Mouse (Mus musculus): ENCODE data around the gene Nat8f3.
"Not testable (repeated sequence)": the region's sequence is repeated elsewhere in the genome, so short reads cannot be mapped to it uniquely, and the experiment has no call there.

Nat8f3 gene

DNA sequence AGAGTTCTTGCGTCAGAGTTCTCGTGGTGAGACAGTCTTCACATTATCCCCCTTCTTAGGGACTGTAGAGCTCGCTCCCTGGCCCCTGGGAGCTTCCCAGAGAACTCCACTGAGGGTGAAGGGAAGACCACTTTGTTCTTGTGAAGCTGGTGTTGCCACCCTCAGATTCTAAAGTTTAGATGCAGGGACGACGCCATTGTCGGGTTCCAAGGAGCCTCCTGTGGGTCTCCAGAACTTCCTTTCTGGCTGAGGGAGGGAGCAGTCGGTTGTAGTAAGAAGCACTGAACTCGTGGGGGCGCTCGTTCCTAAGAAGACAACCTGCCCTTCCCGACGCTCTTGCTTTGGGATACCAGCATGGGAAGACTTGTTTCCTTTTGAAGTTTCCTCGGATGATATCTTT, at the start of gene Nat8f3:
TSS of gene Nat8f3 (minus strand) at position 223 of the 400 bp plus-strand sequence.
- peak; percentile 0 for DNase-seq (ENCODE audit: low read depth, low spot score)

DNA sequence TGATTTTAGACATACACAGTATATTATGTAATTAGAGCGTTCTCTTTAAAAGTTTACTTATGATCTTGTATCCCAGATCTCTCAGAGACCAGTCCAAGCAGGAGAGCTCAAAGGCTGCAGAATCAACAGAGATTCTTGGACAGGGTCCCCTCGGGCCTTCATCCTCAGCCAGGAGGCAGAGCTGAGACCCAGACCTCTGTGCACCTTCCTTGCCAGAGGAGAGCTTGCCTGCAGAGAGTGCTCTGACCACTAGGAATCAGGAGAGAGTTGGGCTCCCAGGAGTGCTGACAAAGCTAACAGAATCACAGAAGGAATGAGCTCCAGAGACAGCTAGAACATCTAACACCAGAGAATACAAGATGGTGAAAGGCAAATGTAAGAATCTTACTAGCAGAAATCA, 47.8 kb upstream of the Nat8f3 start:
- no peak for DNase-seq (ENCODE audit: low read depth, low spot score)

DNA sequence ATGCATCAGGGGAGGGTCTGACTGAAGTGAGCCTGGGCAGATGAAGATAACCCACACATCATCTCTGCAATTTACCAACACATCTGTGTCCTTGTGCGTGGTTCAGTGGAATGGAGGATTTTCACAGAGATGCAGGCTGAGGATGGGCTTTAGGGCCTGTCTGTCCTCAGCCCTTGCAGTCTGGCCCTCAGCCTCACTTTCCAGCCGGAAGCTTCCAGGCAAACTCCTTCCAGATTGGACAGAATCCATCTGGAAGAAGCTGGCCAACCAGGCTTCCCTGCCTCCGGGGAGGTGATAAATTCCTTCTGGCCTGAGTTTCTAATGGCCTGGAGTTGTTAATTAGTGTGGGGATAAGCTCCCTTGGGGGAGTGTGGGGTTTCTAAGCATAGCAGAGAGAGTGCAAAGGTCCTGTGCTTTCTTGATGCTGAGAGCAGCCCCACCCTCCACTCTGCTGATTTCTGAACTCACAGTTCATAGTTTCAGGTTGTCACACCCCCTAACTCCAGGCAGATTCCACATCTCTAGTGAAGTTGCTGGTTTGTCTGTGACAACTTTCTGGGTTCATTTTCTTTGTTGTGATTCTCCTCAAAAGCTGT, 45.5 kb upstream of the Nat8f3 start:
- DNase-seq (ENCODE audit: low read depth, low spot score), result not testable (repeated sequence)

DNA sequence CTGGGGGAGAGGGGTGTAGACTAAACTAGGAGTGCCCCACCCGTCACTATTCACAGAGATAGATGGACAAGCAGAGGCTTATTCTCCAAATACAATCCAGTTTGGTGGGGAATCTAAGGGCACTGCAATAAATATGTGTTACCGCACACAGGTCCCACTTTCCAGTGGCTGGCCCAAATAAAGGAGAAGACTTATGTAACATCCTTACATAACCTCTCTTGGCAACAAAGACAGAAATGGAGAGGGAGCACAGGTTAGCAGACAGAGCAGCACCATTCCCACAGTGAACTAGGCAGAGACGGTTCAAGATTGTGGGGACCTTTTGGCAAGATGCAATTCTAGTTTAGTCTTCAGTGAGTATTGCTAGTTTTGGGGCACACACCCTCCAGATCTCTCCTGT, 45.0 kb upstream of the Nat8f3 start:
- DNase-seq (ENCODE audit: low read depth, low spot score), result not testable (repeated sequence)

DNA sequence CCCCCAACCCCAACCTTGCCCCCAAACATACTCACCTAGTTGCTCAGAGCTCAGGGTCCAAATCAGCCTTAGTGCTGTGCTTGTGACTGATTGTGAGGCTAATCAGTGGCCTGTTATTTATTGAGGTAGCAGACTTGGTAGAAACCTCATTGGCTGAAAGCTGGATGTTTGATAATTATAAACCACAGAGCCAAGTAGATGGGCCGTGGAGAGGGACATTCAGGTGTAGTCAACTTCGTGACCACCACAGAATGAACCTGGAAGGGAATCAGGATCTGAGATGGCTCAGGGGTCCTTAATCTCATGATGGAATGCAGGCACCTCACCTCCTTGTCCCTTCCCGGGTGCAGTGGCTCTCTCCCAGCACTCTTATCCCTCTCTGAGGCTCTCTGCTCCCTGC, 44.2 kb upstream of the Nat8f3 start:
- not testable (repeated sequence) for DNase-seq (ENCODE audit: low read depth, low spot score)

DNA sequence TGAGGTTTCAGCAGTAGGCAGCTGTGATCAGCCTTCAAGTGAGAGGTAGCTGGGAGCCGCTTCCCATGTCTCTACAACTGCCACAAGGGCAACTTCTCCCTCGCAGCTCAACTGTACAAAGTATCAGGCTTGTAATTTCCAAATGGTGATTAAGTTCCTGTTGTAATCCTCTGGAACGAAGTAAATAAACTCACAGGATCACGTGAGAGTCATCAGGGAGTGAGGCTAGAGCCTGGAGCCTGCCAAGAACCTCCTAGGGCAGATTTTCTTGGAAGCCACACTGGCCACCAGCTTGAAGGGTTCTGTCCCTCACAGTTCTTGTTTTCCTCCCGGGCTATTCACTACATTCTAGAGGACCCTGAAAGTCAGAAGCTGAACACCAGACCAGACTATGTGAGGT, 37.6 kb upstream of the Nat8f3 start:
- not testable (repeated sequence) for DNase-seq (ENCODE audit: low read depth, low spot score)

DNA sequence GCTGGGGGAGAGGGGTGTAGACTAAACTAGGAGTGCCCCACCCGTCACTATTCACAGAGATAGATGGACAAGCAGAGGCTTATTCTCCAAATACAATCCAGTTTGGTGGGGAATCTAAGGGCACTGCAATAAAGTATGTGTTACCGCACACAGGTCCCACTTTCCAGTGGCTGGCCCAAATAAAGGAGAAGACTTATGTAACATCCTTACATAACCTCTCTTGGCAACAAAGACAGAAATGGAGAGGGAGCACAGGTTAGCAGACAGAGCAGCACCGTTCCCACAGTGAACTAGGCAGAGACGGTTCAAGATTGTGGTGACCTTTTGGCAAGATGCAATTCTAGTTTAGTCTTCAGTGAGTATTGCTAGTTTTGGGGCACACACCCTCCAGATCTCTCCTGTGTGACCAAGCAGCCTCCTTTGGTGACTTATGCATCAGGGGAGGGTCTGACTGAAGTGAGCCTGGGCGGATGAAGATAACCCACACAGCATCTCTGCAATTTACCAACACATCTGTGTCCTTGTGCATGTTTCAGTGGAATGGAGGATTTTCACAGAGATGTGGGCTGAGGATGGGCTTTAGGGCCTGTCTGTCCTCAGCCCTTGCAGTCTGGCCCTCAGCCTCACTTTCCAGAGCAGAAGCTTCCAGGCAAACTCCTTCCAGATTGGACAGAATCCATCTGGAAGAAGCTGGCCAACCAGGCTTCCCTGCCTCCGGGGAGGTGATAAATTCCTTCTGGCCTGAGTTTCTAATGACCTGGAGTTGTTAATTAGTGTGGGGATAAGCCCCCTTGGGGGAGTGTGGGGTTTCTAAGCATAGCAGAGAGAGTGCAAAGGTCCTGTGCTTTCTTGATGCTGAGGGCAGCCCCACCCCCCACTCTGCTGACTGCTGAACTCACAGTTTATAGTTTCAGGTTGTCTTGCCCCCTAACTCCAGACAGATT, 2.2 kb downstream of the Nat8f3 start:
- not testable (repeated sequence) for DNase-seq (ENCODE audit: low read depth, low spot score)

DNA sequence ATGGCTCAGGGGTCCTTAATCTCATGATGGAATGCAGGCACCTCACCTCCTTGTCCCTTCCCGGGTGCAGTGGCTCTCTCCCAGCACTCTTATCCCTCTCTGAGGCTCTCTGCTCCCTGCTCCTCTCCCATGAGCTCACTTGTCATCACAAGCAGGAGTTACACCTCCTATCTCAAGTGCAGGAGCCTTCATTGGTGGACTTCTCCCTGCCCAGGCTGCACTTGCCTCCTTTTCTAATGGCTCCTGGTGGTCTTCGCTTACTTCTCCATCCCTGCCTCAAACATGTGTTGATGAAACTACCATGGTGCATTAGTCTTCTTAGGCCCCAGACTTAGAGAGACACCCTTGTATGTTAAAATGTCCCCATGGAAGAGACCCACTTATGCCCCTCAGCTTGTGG, 2.9 kb downstream of the Nat8f3 start:
- DNase-seq (ENCODE audit: low read depth, low spot score), result not testable (repeated sequence)

DNA sequence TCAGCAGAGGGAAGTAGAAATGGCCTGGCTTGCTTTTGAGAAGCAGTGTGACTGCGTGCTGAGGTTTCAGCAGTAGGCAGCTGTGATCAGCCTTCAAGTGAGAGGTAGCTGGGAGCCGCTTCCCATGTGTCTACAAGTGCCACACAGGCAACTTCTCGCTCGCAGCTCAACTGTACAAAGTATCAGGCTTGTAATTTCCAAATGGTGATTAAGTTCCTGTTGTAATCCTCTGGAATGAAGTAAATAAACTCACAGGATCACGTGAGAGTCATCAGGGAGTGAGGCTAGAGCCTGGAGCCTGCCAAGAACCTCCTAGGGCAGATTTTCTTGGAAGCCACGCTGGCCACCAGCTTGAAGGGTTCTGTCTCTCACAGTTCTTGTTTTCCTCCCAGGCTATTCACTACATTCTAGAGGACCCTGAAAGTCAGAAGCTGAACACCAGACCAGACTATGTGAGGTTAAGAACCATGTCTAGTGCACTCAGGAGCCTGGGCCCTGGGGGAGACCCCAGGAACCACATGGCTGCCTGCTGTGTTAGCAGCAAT, 9.8 kb downstream of the Nat8f3 start:
- not testable (repeated sequence) for DNase-seq (ENCODE audit: low read depth, low spot score)

DNA sequence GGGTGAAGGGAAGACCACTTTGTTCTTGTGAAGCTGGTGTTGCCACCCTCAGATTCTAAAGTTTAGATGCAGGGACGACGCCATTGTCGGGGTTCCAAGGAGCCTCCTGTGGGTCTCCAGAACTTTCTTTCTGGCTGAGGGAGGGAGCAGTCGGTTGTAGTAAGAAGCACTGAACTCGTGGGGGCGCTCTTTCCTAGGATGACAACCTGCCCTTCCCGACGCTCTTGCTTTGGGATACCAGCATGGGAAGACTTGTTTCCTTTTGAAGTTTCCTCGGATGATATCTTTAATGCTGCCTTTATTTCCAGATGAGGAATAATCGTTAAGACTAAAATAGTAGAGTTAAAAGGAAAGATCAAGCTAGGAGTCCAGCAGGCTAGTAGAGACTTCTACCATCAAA, 52.4 kb downstream of the Nat8f3 start, which contains the start of gene Nat8f7:
TSS of gene Nat8f7 (minus strand) at position 101 of the 400 bp plus-strand sequence.
- not testable (repeated sequence) for DNase-seq (ENCODE audit: low read depth, low spot score)

DNA sequence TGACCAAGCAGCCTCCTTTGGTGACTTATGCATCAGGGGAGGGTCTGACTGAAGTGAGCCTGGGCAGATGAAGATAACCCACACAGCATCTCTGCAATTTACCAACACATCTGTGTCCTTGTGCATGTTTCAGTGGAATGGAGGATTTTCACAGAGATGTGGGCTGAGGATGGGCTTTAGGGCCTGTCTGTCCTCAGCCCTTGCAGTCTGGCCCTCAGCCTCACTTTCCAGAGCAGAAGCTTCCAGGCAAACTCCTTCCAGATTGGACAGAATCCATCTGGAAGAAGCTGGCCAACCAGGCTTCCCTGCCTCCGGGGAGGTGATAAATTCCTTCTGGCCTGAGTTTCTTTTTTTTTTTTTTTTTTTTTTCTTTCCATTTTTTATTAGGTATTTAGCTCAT, 55.9 kb downstream of the Nat8f3 start:
- not testable (repeated sequence) for DNase-seq (ENCODE audit: low read depth, low spot score)

DNA sequence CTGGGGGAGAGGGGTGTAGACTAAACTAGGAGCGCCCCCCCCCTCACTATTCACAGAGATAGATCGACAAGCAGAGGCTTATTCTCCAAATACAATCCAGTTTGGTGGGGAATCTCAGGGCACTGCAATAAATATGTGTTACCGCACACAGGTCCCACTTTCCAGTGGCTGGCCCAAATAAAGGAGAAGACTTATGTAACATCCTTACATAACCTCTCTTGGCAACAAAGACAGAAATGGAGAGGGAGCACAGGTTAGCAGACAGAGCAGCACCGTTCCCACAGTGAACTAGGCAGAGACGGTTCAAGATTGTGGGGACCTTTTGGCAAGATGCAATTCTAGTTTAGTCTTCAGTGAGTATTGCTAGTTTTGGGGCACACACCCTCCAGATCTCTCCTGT, 56.3 kb downstream of the Nat8f3 start:
- DNase-seq (ENCODE audit: low read depth, low spot score), result not testable (repeated sequence)

DNA sequence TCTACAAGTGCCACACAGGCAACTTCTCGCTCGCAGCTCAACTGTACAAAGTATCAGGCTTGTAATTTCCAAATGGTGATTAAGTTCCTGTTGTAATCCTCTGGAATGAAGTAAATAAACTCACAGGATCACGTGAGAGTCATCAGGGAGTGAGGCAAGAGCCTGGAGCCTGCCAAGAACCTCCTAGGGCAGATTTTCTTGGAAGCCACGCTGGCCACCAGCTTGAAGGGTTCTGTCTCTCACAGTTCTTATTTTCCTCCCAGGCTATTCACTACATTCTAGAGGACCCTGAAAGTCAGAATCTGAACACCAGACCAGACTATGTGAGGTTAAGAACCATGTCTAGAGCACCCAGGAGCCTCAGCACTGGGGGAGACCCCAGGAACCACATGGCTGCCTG, 63.6 kb downstream of the Nat8f3 start:
- not testable (repeated sequence) for DNase-seq (ENCODE audit: low read depth, low spot score)
